Mouse (Mus musculus) midbrain, embryonic 16.5 days (tissue): Measurements from ENCODE around the gene Aldh3b2. TPM values are rescaled to one million over a fixed set of nuclear protein-coding genes. Genes with fewer than 3 reads are reported as not detected.

Experiments
- ATAC-seq: fragments of 200-750 bp; cut with Nextera tagmentation; 2 replicates; pipeline ENCODE4 v1.8.0; 2017; ENCODE audit warnings: moderate TSS enrichment
- H3K27ac ChIP-seq: fragments of 300-500 bp; sonication (generic); 2 replicates; pipeline ENCODE4 v1.5.1; 2014; ENCODE audit warnings: mild to moderate bottlenecking, low read length, mixed read lengths
- H3K27me3 ChIP-seq: fragments of 300-500 bp; sonication (generic); 2 replicates; pipeline ENCODE4 v1.6.1; 2014; ENCODE audit warnings: low read depth, low read length, mixed read lengths; ENCODE audit not compliant: control insufficient read depth, insufficient read depth
- H3K36me3 ChIP-seq: fragments of 300-500 bp; sonication (generic); 2 replicates; pipeline ENCODE4 v1.6.1; 2014; ENCODE audit warnings: mild to moderate bottlenecking, low read length, moderate library complexity, mixed read lengths; ENCODE audit not compliant: control insufficient read depth, insufficient read depth
- H3K4me1 ChIP-seq: fragments of 300-500 bp; sonication (generic); 2 replicates; pipeline ENCODE4 v1.6.1; 2014; ENCODE audit warnings: mild to moderate bottlenecking, low read length, mixed read lengths; ENCODE audit not compliant: control insufficient read depth, insufficient read depth
- H3K4me2 ChIP-seq: fragments of 300-500 bp; sonication (generic); 2 replicates; pipeline ENCODE4 v1.6.1; 2014; ENCODE audit warnings: mild to moderate bottlenecking, low read length, mixed read lengths
- H3K4me3 ChIP-seq: fragments of 300-500 bp; sonication (generic); 2 replicates; pipeline ENCODE4 v1.5.1; 2014; ENCODE audit warnings: low read depth, mild to moderate bottlenecking, low read length, moderate library complexity, mixed read lengths
- H3K9ac ChIP-seq: fragments of 300-500 bp; sonication (generic); 2 replicates; pipeline ENCODE4 v1.6.1; 2014; ENCODE audit warnings: low read depth, low read length, mixed read lengths
- H3K9me3 ChIP-seq: fragments of 300-500 bp; sonication (generic); replicated peaks from 2 replicates; pipeline ENCODE4 v1.6.1; 2014; ENCODE audit warnings: mild to moderate bottlenecking, low read length, mixed read lengths; ENCODE audit not compliant: control insufficient read depth, poor library complexity, severe bottlenecking
- WGBS: fragments of 180-500 bp; shearing (Covaris S2); extraction: QIAGEN DNeasy Blood & Tissue Kit; methylation state at CpG from one replicate; pipeline ENCODE4 v1.1.7; 2014; 5-methylcytosine and 5-hydroxymethylcytosine counted together
- polyA plus RNA-seq: library from polyadenylated mRNA; unstranded; fragments of >200 nt; fragmentation: Nextera tagmentation; extraction: Ambion mirVana; gene quantifications from 2 replicates; pipeline ENCODE4 v1.2.1, GENCODE M21; 2015

Aldh3b2 gene
- polyA plus RNA-seq, 1 experiment from 2014 or later = 0.82 TPM

- WGBS = 90% methylated on average over 4 of the region's 4 CpGs
- H3K36me3 ChIP-seq = no peaks in the 10 kb centered on the region
- H3K27me3 ChIP-seq = no peaks in the 10 kb centered on the region
- no peak overlapping the region for H3K9ac ChIP-seq
- ATAC-seq = no peak
- no peaks in the 10 kb centered on the region for H3K4me1 ChIP-seq
- no peaks in the 10 kb centered on the region for H3K9me3 ChIP-seq
- H3K27ac ChIP-seq = no peak overlapping the region
- H3K4me3 ChIP-seq = no peak overlapping the region
- H3K4me2 ChIP-seq = no peak overlapping the region
Measured at GRCm38 (mm10) chr19:3988750-3989149, 16.6 kb downstream of the Aldh3b2 start.

- H3K4me1 ChIP-seq = no peaks in the 10 kb centered on the region
- no peak overlapping the region for H3K4me2 ChIP-seq
- H3K4me3 ChIP-seq = no peak overlapping the region
- 70% methylated on average over 6 of the region's 6 CpGs for WGBS
- ATAC-seq = no peak
- H3K9me3 ChIP-seq = no peaks in the 10 kb centered on the region
- no peaks in the 10 kb centered on the region for H3K27me3 ChIP-seq
- no peak overlapping the region for H3K9ac ChIP-seq
- H3K36me3 ChIP-seq = no peaks in the 10 kb centered on the region
- no peak overlapping the region for H3K27ac ChIP-seq
Measured at GRCm38 (mm10) chr19:3990804-3991203, 18.7 kb downstream of the Aldh3b2 start.

DNA sequence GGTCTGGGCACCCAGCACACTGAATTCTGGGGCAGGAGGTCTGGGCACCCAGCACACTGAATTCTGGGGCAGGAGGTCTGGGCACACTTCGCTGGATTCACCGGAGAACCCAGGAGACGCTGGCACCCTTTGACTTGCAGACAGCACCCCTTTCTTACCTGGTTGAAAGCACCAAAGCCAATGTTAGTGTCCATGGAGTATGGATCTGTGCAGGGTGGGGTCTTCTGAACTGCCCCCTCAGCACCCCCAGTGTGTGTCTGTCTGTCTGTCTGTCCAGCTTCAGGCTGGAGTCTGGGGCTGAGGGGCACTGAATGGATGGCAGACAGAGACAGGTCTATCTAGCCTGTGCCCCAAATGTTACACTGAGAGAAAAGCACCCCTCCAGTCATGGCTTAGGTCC is 19.4 kb downstream of the Aldh3b2 start:
- Histone ChIP-seq H3K4me3 (no peak overlapping the region), H3K27ac (no peak overlapping the region), H3K27me3 (no peaks in the 10 kb centered on the region), H3K9ac (no peak overlapping the region), H3K9me3 (no peaks in the 10 kb centered on the region), H3K36me3 (no peaks in the 10 kb centered on the region), H3K4me1 (no peaks in the 10 kb centered on the region), H3K4me2 (no peak overlapping the region)
- WGBS = 96% methylated on average over 3 of the region's 3 CpGs
- ATAC-seq = no peak

DNA sequence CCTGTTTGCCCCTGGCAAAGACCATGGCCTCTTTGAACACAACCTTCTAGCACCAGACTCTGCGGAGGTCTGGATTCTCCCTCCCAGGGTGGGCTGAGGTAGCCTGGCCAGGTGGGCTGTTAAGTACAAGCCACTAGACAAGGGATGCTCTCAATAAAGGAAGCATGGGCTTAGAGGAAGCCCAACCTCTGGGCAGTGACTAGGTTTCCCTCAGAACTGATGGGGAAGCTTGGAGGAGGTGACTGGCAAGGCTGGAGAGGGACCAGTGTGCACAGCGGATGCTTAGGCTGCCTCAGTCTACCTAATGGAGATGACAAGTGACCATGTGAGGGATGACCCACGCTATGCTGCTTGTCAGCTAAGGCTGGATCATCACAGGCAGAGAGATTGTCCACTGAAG is 19.8 kb downstream of the Aldh3b2 start:
- Histone ChIP-seq H3K4me1 (no peaks in the 10 kb centered on the region), H3K27ac (no peak overlapping the region), H3K4me3 (no peak overlapping the region), H3K9ac (no peak overlapping the region), H3K9me3 (no peaks in the 10 kb centered on the region), H3K27me3 (no peaks in the 10 kb centered on the region), H3K4me2 (no peak overlapping the region), H3K36me3 (no peaks in the 10 kb centered on the region)
- WGBS = 87% methylated on average over 3 of the region's 3 CpGs
- ATAC-seq = no peak

DNA sequence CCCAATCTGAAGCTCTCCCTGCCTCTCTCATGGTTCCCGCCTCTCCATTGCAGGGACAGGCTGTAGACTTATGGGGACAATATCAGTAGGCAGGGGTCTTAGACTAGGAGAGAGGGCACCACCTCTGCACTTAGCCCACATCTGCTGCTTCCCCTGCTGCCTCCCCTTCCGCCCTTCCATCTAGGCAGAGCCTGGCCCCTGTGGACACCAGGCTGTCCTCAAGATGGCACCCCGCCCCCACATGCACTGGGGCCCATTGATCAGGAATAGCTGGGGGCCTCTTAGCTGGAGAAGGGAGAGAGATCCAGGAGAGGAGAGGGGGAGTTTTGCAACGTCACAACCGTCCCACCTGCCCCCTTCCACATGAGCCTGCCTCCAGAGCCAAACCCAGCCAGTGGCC is 20.3 kb downstream of the Aldh3b2 start, which contains the start of gene Tbx10:
Tbx10 (plus strand) TSS at position 337 of the 400 bp plus-strand sequence.
- H3K4me1 ChIP-seq = no peaks in the 10 kb centered on the region
- no peak within 1 kb of the TSS for H3K27ac ChIP-seq
- no peak within 1 kb of the TSS for H3K9ac ChIP-seq
- WGBS = 61% methylated on average over 5 of the region's 5 CpGs
- H3K36me3 ChIP-seq = no peaks in the 10 kb centered on the region
- H3K9me3 ChIP-seq = no peaks in the 10 kb centered on the region
- no peak within 1 kb of the TSS for H3K4me2 ChIP-seq
- H3K27me3 ChIP-seq = no peaks in the 10 kb centered on the region
- H3K4me3 ChIP-seq = no peak within 1 kb of the TSS
- no peak for ATAC-seq

- H3K9me3 ChIP-seq = no peaks in the 10 kb centered on the region
- 72% methylated on average over 6 of the region's 6 CpGs for WGBS
- no peaks in the 10 kb centered on the region for H3K36me3 ChIP-seq
- peaks cover 5% of the 10 kb centered on the region; the same call in 1 of the 2 replicates for H3K4me1 ChIP-seq
- H3K27me3 ChIP-seq = no peaks in the 10 kb centered on the region
- no peak overlapping the region for H3K9ac ChIP-seq
- no peak overlapping the region for H3K4me2 ChIP-seq
- no peak overlapping the region for H3K4me3 ChIP-seq
- H3K27ac ChIP-seq = no peak overlapping the region
- ATAC-seq = no peak
Measured at GRCm38 (mm10) chr19:3994932-3995331, 22.8 kb downstream of the Aldh3b2 start.

- peaks cover 5% of the 10 kb centered on the region; the same call in 1 of the 2 replicates for H3K4me1 ChIP-seq
- H3K36me3 ChIP-seq = no peaks in the 10 kb centered on the region
- no peak overlapping the region for H3K4me2 ChIP-seq
- no peak overlapping the region for H3K4me3 ChIP-seq
- 86% methylated on average over 3 of the region's 3 CpGs for WGBS
- H3K27me3 ChIP-seq = no peaks in the 10 kb centered on the region
- no peak overlapping the region for H3K9ac ChIP-seq
- H3K9me3 ChIP-seq = no peaks in the 10 kb centered on the region
- ATAC-seq = no peak
- H3K27ac ChIP-seq = no peak overlapping the region
Measured at GRCm38 (mm10) chr19:3995505-3995904, 23.4 kb downstream of the Aldh3b2 start.

- 76% methylated on average over 7 of the region's 7 CpGs for WGBS
- no peaks in the 10 kb centered on the region for H3K9me3 ChIP-seq
- H3K4me1 ChIP-seq = peaks cover 8% of the 10 kb centered on the region
- no peak for ATAC-seq
- no peak overlapping the region for H3K4me3 ChIP-seq
- no peak overlapping the region for H3K27ac ChIP-seq
- no peak overlapping the region for H3K9ac ChIP-seq
- H3K36me3 ChIP-seq = no peaks in the 10 kb centered on the region
- no peaks in the 10 kb centered on the region for H3K27me3 ChIP-seq
- no peak overlapping the region for H3K4me2 ChIP-seq
Measured at GRCm38 (mm10) chr19:3996106-3996505, 24.0 kb downstream of the Aldh3b2 start.

DNA sequence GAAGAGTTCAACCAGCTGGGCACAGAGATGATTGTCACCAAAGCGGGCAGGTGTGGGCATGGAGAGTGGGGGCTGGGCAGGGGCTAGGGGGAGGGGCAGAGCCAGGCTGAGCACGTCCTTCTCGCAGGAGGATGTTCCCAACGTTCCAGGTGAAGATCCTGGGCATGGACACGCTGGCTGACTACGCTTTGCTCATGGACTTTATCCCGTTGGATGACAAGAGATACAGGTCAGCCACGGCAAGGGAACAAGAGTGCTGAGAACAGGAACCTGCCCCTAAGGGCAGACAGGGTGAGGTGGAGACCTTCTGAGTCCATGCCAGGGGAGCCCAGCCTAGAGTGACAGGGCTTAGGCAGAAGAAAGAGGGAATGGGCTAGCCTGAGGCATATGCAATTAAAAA is 24.6 kb downstream of the Aldh3b2 start:
- Histone ChIP-seq H3K4me1 (peaks cover 14% of the 10 kb centered on the region), H3K36me3 (no peaks in the 10 kb centered on the region), H3K9ac (no peak overlapping the region), H3K27me3 (no peaks in the 10 kb centered on the region), H3K4me2 (no peak overlapping the region), H3K27ac (no peak overlapping the region), H3K4me3 (no peak overlapping the region), H3K9me3 (no peaks in the 10 kb centered on the region)
- WGBS = 79% methylated on average over 8 of the region's 8 CpGs
- ATAC-seq = no peak
